Mouse (Mus musculus) limb, embryonic 14.5 days (tissue): ENCODE data around the gene Adrb1. TPM values are rescaled to one million over a fixed set of nuclear protein-coding genes. Genes with fewer than 3 reads are reported as not detected.

Experiments used
- ATAC-seq: fragments of 200-750 bp; cut with Nextera tagmentation; 2 replicates; pipeline ENCODE4 v1.8.0; 2017; ENCODE audit warnings: low read depth, moderate number of reproducible peaks, moderate TSS enrichment; ENCODE audit not compliant: low FRiP score
- DNase-seq: peaks from one replicate; pipeline ENCODE4 v3.0.0-alpha.2; 2015; ENCODE audit warnings: low spot score
- H3K27ac ChIP-seq: fragments of 300-500 bp; sonication (generic); replicated peaks from 2 replicates; pipeline ENCODE4 v1.5.1; 2014; ENCODE audit warnings: low read depth, mild to moderate bottlenecking, low read length, moderate library complexity, mixed read lengths
- H3K27me3 ChIP-seq: fragments of 300-500 bp; sonication (generic); 2 replicates; pipeline ENCODE4 v1.6.1; 2014; ENCODE audit warnings: low read length, mixed read lengths; ENCODE audit not compliant: control insufficient read depth, insufficient read depth
- H3K36me3 ChIP-seq: fragments of 300-500 bp; sonication (generic); 2 replicates; pipeline ENCODE4 v1.6.1; 2014; ENCODE audit warnings: mild to moderate bottlenecking, low read length, moderate library complexity, mixed read lengths; ENCODE audit not compliant: control insufficient read depth, insufficient read depth
- H3K4me1 ChIP-seq: fragments of 300-500 bp; sonication (generic); 2 replicates; pipeline ENCODE4 v1.6.1; 2014; ENCODE audit warnings: antibody characterized with exemption, low read length, mixed read lengths; ENCODE audit not compliant: control insufficient read depth, insufficient read depth
- H3K4me2 ChIP-seq: fragments of 300-500 bp; sonication (generic); replicated peaks from 2 replicates; pipeline ENCODE4 v1.6.1; 2014; ENCODE audit warnings: low read depth, mild to moderate bottlenecking, low read length, moderate library complexity; ENCODE audit not compliant: severe bottlenecking
- H3K4me3 ChIP-seq: fragments of 300-500 bp; sonication (generic); replicated peaks from 2 replicates; pipeline ENCODE4 v1.5.1; 2014; ENCODE audit warnings: low read length
- H3K9ac ChIP-seq: fragments of 300-500 bp; sonication (generic); 2 replicates; pipeline ENCODE4 v1.6.1; 2014; ENCODE audit warnings: mild to moderate bottlenecking, low read depth, low read length, moderate library complexity; ENCODE audit not compliant: severe bottlenecking
- H3K9me3 ChIP-seq: fragments of 300-500 bp; sonication (generic); 2 replicates; pipeline ENCODE4 v1.6.1; 2016; ENCODE audit warnings: low read length; ENCODE audit not compliant: control insufficient read depth
- POLR2A ChIP-seq: fragments of 200-500 bp; IDR thresholded peaks from 2 replicates; pipeline ENCODE4 v1.8.0; 2012; ENCODE audit warnings: inconsistent platforms, mild to moderate bottlenecking, moderate library complexity, borderline replicate concordance; ENCODE audit not compliant: insufficient read depth, insufficient read length; ENCODE audit errors: extremely low read depth
- WGBS: fragments of 180-500 bp; shearing (Covaris S2); extraction: QIAGEN DNeasy Blood & Tissue Kit; methylation state at CpG from one replicate; pipeline ENCODE4 v1.1.7; 2014; 5-methylcytosine and 5-hydroxymethylcytosine counted together
- polyA plus RNA-seq, 2 experiments: library from polyadenylated mRNA; depleted of rRNA in 1 of 2; stranded (reverse) in 1 of 2; unstranded in 1 of 2; fragments of >200 nt; fragmentation: Nextera tagmentation in 1 of 2; extraction: Ambion mirVana in 1 of 2; gene quantifications; 2 replicates each; pipeline versions ENCODE4 v1.2.1 to v1.2.3; 2012 to 2014

Adrb1 gene
- polyA plus RNA-seq, 2 experiments: 1.3 to 1.7 TPM

DNA sequence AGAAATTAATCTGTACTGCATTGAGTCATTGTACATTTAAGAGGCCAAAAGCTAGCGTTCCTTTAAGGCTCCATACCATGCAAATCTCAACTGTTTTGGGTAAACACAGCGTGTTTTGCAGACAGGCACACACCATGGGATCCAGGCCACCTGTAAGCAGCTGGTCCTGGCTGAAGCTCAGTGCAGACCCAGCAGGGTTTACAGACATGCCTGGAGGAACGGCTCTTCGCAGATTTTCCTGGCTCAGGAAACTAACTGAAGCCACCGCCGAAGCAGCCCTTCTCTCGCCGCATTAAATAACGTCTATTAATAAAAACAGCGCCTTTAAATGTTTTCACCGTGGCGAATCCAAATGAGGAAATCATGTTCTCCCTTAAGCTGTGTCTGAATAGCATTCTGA, 35.8 kb upstream of the Adrb1 start:
- no peaks in the 10 kb centered on the region for H3K9me3 ChIP-seq
- ATAC-seq (no peak), DNase-seq (no peak)
- TF ChIP-seq POLR2A: no peak
- H3K36me3 ChIP-seq: no peaks in the 10 kb centered on the region
- peaks cover 20% of the 10 kb centered on the region for H3K4me1 ChIP-seq
- no peaks in the 10 kb centered on the region for H3K27me3 ChIP-seq
- H3K4me2 ChIP-seq: no peak overlapping the region
- 40% methylated on average over 12 of the region's 12 CpGs for WGBS
- no peak overlapping the region for H3K9ac ChIP-seq
- no peak overlapping the region for H3K4me3 ChIP-seq
- H3K27ac ChIP-seq: no peak overlapping the region

- Histone ChIP-seq H3K4me2 (no peak overlapping the region), H3K9ac (no peak overlapping the region), H3K27ac (no peak overlapping the region), H3K27me3 (no peaks in the 10 kb centered on the region), H3K4me3 (no peak overlapping the region), H3K36me3 (no peaks in the 10 kb centered on the region), H3K9me3 (no peaks in the 10 kb centered on the region), H3K4me1 (peaks cover 20% of the 10 kb centered on the region)
- WGBS: 77% methylated on average over 6 of the region's 8 CpGs
- TF ChIP-seq POLR2A: no peak
- DNase-seq (no peak), ATAC-seq (no peak)
These were observed 34.9 kb upstream of the Adrb1 start for GRCm38 (mm10) chr19:56687026-56687635.

DNA sequence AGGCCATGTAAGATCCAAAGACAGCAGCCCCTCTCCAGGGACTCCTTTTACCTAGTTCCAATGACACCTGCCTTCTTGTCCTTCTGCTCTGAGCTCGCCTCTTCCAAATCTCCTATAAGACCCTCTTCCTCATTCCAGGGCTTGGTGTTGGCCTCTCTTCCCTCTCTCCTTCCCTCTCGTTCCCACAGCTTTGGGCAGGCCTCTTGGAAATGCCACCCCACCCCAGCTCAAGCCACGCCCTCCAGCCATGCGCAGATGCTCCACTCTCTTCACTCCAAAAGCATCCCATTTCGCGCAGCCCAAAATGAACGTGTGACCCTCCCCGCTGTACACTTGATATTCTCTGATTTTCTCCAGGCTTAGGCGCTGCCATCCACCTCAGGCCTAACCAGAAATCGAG, 34.3 kb upstream of the Adrb1 start:
- no peaks in the 10 kb centered on the region for H3K9me3 ChIP-seq
- no peak overlapping the region for H3K4me3 ChIP-seq
- no peak overlapping the region for H3K4me2 ChIP-seq
- DNase-seq (no peak), ATAC-seq (no peak)
- H3K27ac ChIP-seq: no peak overlapping the region
- H3K27me3 ChIP-seq: no peaks in the 10 kb centered on the region
- 84% methylated on average over 10 of the region's 10 CpGs for WGBS
- no peak for TF ChIP-seq POLR2A
- no peak overlapping the region for H3K9ac ChIP-seq
- H3K36me3 ChIP-seq: no peaks in the 10 kb centered on the region
- H3K4me1 ChIP-seq: peaks cover 20% of the 10 kb centered on the region

- DNase-seq: peak; percentile 28
- WGBS: 69% methylated on average over 12 of the region's 12 CpGs
- H3K4me3 ChIP-seq: no peak overlapping the region
These were observed 33.2 kb upstream of the Adrb1 start for GRCm38 (mm10) chr19:56688661-56689335.

GRCm38 (mm10) chr19:56689493-56689892, 32.5 kb upstream of the Adrb1 start:
- TF ChIP-seq POLR2A: no peak
- Histone ChIP-seq H3K4me1 (peaks cover 20% of the 10 kb centered on the region), H3K27me3 (no peaks in the 10 kb centered on the region), H3K36me3 (no peaks in the 10 kb centered on the region), H3K27ac (no peak overlapping the region), H3K4me3 (no peak overlapping the region), H3K9ac (no peak overlapping the region), H3K4me2 (no peak overlapping the region), H3K9me3 (no peaks in the 10 kb centered on the region)
- DNase-seq (no peak), ATAC-seq (no peak)
- WGBS: 80% methylated on average over 6 of the region's 6 CpGs

More at GRCm38 (mm10) chr19:56688661-56689335, 33.2 kb upstream of the Adrb1 start:
- H3K9me3 ChIP-seq: no peaks in the 10 kb centered on the region
- H3K4me1 ChIP-seq: peaks cover 20% of the 10 kb centered on the region
- H3K36me3 ChIP-seq: no peaks in the 10 kb centered on the region
- H3K27me3 ChIP-seq: no peaks in the 10 kb centered on the region
- no peak overlapping the region for H3K9ac ChIP-seq
- no peak for ATAC-seq
- TF ChIP-seq POLR2A: no peak
- no peak overlapping the region for H3K27ac ChIP-seq
- H3K4me2 ChIP-seq: no peak overlapping the region

GRCm38 (mm10) chr19:56691103-56691502, 30.9 kb upstream of the Adrb1 start:
- H3K4me3 ChIP-seq: no peak overlapping the region
- ATAC-seq (no peak), DNase-seq (no peak)
- H3K9me3 ChIP-seq: no peaks in the 10 kb centered on the region
- no peak overlapping the region for H3K27ac ChIP-seq
- no peak overlapping the region for H3K4me2 ChIP-seq
- H3K4me1 ChIP-seq: peaks cover 12% of the 10 kb centered on the region
- H3K9ac ChIP-seq: no peak overlapping the region
- 93% methylated on average over 3 of the region's 3 CpGs for WGBS
- no peak for TF ChIP-seq POLR2A
- H3K36me3 ChIP-seq: no peaks in the 10 kb centered on the region
- H3K27me3 ChIP-seq: no peaks in the 10 kb centered on the region
